Mouse (Mus musculus): ENCODE measurements around the gene Itgb2l.

The Itgb2l gene

GRCm38 (mm10) chr16:96426671-96427070, 16.7 kb downstream of the Itgb2l start:
- no peak for DNase-seq (ENCODE audit: low spot score in 2 of 2)

GRCm38 (mm10) chr16:96425044-96425443, 18.4 kb downstream of the Itgb2l start:
- DNase-seq (ENCODE audit: low spot score in 2 of 2) = no peak

GRCm38 (mm10) chr16:96408064-96408465, 35.4 kb downstream of the Itgb2l start:
- peak in 1 of 2 experiments; percentile 9 for DNase-seq (ENCODE audit: low spot score in 2 of 2)

GRCm38 (mm10) chr16:96406312-96406711, 37.1 kb downstream of the Itgb2l start:
- DNase-seq (ENCODE audit: low spot score in 2 of 2) = no peak

- DNase-seq (ENCODE audit: low spot score in 2 of 2) = no peak
Measured at GRCm38 (mm10) chr16:96402294-96402693, 41.1 kb downstream of the Itgb2l start.

- no peak for DNase-seq (ENCODE audit: low spot score in 2 of 2)
Measured at GRCm38 (mm10) chr16:96400046-96400445, 43.4 kb downstream of the Itgb2l start.

GRCm38 (mm10) chr16:96398806-96399205, 44.6 kb downstream of the Itgb2l start:
- no peak for DNase-seq (ENCODE audit: low spot score in 2 of 2)

- no peak for DNase-seq (ENCODE audit: low spot score in 2 of 2)
Measured at GRCm38 (mm10) chr16:96396013-96396650, 47.3 kb downstream of the Itgb2l start.

- DNase-seq (ENCODE audit: low spot score in 2 of 2) = no peak
Measured at GRCm38 (mm10) chr16:96395516-96395915, 47.9 kb downstream of the Itgb2l start.

- no peak for DNase-seq (ENCODE audit: low spot score in 2 of 2)
Measured at GRCm38 (mm10) chr16:96391070-96391469, 52.3 kb downstream of the Itgb2l start.

- DNase-seq (ENCODE audit: low spot score in 2 of 2) = no peak
Measured at GRCm38 (mm10) chr16:96388481-96388880, 54.9 kb downstream of the Itgb2l start.

- DNase-seq (ENCODE audit: low spot score in 2 of 2) = no peak
Measured at GRCm38 (mm10) chr16:96387685-96388371, 55.6 kb downstream of the Itgb2l start.

GRCm38 (mm10) chr16:96384741-96385140, 58.7 kb downstream of the Itgb2l start:
- no peak for DNase-seq (ENCODE audit: low spot score in 2 of 2)

- DNase-seq (ENCODE audit: low spot score in 2 of 2) = peak in 1 of 2 experiments; percentile 51
Measured at GRCm38 (mm10) chr16:96382496-96383181, 60.8 kb downstream of the Itgb2l start.

- DNase-seq (ENCODE audit: low spot score in 2 of 2) = no peak
Measured at GRCm38 (mm10) chr16:96381435-96381834, 62.0 kb downstream of the Itgb2l start.

- no peak for DNase-seq (ENCODE audit: low spot score in 2 of 2)
Measured at GRCm38 (mm10) chr16:96378111-96378510, 65.3 kb downstream of the Itgb2l start.

- DNase-seq (ENCODE audit: low spot score in 2 of 2) = no peak
Measured at GRCm38 (mm10) chr16:96376342-96376741, 67.1 kb downstream of the Itgb2l start.

GRCm38 (mm10) chr16:96375538-96375937, 67.9 kb downstream of the Itgb2l start:
- no peak for DNase-seq (ENCODE audit: low spot score in 2 of 2)

- no peak for DNase-seq (ENCODE audit: low spot score in 2 of 2)
Measured at GRCm38 (mm10) chr16:96372752-96373118, 70.7 kb downstream of the Itgb2l start.

Measured in urinary bladder, adult 18-20 months (tissue).